Mouse (Mus musculus) adrenal gland, adult 8-10 months (tissue): ENCODE measurements around the gene Xrcc4. TPM values are rescaled to one million over a fixed set of nuclear protein-coding genes. Genes with fewer than 3 reads are reported as not detected.

Source experiments
- DNase-seq: peaks from one replicate; pipeline ENCODE4 v3.0.0; 2022
- total RNA-seq, 4 experiments: library from RNA; stranded (reverse); gene quantifications; 2 replicates each; pipeline ENCODE4 v1.2.4; 2022

Xrcc4 gene
- total RNA-seq, 4 experiments from 2014 or later = 9.9 to 19.5 (median 16.1) TPM

DNA sequence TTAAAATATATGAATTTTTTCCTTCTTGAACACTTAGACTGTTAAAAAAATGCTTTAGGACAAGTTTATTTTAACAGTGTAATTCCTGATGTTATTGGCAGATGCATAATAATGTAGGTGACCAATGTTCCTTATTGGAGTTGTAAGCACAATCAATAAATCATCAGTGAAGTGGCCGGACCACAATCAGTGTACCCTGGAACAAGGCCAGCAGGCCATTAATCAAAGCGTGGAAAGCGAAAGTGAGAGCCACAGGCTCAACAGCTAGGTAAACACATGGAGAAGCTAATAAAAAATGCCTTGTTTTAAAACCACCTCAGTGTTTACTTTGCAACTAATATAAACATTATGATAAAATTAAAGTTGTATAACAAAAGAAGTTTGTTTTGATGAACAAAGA lies 159.9 kb downstream of the Xrcc4 start:
- DNase-seq = peak; percentile 57

DNA sequence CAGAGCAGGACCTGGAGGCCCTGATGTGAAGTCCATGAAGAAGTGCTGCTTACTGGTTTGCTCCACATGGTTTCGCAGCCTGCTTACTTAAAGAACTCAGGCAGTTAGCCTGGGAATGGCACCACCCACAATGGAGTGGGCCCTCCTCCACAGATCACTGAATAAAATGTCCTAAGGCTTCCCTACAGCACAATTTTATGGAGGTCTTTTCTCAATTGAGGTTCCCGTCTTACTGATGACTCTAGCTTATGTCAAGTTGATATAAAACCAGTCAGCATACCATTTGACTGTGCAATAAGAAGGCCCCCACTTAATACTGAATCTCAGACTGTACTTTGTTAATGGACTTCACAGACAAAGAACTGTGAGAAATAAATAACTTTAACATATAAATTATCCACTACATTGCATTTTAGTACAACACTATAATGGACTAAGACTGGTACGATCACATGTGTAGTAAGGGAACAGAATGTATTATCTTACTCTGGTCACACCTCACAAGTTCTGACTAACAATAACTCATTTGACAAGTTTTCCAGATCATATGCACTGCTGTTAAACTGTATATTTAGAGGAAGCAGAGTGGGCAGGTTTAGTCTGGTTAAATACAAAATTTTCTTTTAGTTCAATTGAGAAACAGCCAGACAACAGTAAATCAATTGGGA lies 170.5 kb downstream of the Xrcc4 start:
- no peak for DNase-seq

GRCm38 (mm10) chr13:89914332-89914731 lies 175.1 kb downstream of the Xrcc4 start:
- no peak for DNase-seq

- DNase-seq = no peak
Measured at GRCm38 (mm10) chr13:89913891-89914290, 175.5 kb downstream of the Xrcc4 start.

- no peak for DNase-seq
Measured at GRCm38 (mm10) chr13:89906120-89906519, 183.3 kb downstream of the Xrcc4 start.

DNA sequence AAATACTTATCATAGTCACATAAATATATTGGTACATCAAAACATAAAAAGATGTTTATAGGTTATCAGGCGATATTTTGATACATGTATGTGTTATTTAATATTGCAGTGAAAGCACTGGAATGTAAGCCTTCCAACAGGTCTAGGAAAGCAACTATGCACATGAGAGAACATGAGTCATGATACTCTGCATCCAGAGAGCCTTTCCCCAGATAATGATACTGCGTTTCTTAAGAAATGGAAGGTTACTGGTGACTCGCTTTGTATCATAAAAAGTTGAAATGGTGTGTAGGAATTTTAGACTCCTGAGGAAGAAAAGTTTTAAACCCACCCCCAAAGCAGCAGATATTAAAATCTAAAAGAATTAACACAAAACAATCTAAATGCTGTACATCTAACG lies 190.3 kb downstream of the Xrcc4 start:
- no peak for DNase-seq

GRCm38 (mm10) chr13:89892140-89892539 lies 197.3 kb downstream of the Xrcc4 start:
- DNase-seq = no peak

- DNase-seq = no peak
Measured at GRCm38 (mm10) chr13:89890159-89890558, 199.2 kb downstream of the Xrcc4 start.

- peak; percentile 64 for DNase-seq
Measured at GRCm38 (mm10) chr13:89889074-89889473, 200.3 kb downstream of the Xrcc4 start.

DNA sequence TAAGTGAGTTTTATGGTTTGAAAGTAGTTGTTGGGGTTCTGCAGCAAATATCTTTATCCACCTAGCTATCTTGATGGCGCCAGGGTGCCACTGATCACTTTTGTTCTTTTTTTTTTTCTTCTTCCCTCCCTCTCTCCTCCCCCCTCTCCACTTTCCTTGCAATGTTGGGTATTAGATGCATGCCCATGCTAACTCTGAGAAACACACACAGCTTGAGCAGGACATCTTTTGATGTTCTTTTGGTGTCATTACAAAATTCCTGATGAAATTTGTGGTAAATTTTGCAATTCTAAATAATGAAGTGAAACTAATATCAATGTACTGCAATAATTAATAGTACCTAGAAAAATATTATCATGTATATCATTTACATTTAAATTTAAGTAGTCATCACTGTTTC lies 205.9 kb downstream of the Xrcc4 start:
- DNase-seq = no peak

DNA sequence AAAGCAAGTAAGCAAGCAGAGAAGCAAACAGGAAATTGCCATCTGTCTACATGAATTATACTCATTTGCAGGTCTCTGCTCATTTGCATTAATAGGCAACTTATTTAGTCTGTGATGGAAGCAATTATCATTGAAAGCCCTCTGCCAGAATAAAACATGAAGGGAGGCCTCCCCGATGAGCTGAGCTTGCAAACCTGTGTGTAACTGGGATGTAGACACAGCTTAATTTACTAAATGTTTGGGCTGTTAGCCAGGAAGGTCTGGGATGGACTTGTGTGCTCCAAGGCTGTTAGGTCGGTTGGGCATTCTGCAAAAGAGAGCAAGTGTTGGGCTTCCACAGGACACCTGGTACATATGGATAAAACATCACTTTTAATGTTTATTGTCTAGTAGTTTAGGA lies 208.1 kb downstream of the Xrcc4 start:
- no peak for DNase-seq

- DNase-seq = no peak
Measured at GRCm38 (mm10) chr13:89878832-89879468, 210.5 kb downstream of the Xrcc4 start.

DNA sequence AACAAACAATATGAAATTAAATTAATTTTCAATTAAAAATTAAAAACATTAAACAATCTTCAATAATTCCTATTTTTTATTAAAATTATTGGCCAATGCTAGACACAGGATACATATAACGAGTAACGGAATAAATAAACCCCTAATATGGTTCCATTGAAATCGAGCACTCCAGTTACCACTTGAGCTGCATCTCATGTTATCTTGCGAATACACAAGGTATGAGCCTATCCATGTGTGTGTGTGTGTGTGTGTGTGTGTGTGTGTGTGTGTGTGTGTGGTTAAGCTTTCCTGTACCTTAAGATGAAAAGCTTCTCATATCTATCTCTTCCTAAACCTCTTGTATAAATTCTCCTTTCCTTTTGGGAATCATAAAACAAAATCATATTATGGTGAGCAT lies 213.9 kb downstream of the Xrcc4 start:
- DNase-seq = no peak

- DNase-seq = no peak
Measured at GRCm38 (mm10) chr13:89872725-89873124, 216.7 kb downstream of the Xrcc4 start.

- no peak for DNase-seq
Measured at GRCm38 (mm10) chr13:89854139-89854538, 235.3 kb downstream of the Xrcc4 start.

DNA sequence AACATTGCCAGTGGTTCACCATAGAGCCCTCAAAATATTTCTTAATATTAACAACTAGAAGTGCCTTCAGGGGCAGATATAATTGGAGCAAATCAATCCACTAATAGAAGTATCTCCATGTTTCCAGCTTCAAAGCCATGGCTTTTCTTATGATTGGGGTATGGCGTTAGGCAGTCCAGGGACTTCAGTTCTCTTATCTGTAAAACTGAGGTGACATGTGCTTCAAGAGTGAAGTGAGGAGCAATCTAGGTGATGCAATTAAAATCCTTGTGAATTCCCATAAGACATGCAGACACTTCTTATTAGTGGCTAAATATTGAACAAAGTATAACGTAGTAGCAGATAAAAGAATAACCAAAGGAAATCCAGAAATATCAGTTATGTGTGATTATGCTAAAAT lies 238.7 kb downstream of the Xrcc4 start:
- DNase-seq = no peak

GRCm38 (mm10) chr13:89849955-89850354 lies 239.5 kb downstream of the Xrcc4 start:
- no peak for DNase-seq

DNA sequence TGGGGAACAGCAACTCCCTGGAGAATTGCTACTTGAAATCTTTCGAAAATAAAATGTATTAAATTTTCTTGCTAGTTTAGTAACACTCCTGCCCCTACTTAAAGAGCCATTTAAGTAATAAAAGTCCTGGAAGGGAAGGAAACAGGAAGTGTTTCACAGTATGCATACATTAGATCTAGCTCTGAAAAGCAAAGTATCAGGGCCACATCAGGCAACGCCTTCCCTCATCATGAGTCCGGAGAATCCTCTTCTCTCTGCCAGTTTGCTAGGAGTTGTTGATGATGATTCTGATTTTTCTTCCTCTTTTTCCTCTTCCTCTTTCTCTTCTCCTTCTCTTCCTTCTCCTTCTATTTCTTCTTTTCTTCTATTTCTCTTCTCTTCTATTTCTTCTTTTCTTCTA lies 250.8 kb downstream of the Xrcc4 start:
- no peak for DNase-seq

DNA sequence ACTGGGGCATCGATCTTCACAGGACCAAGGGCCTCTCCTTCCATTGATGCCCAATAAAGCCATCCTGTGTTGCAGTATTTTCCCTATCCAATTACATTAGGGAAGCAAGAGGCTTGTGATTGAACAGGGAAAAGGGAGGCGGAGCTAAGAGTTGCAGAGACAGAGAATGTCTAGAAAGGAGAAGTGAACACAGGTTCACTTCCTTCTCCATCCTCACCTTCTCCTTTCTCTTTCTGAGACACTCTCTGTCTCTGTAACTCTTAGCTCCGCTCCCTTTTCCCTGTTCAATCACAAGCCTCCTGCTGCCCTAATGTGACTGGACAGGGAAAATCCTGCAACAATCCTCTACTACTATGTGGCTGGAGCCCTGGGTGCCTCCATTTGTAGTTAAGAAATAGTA lies 254.9 kb downstream of the Xrcc4 start:
- DNase-seq = no peak

DNA sequence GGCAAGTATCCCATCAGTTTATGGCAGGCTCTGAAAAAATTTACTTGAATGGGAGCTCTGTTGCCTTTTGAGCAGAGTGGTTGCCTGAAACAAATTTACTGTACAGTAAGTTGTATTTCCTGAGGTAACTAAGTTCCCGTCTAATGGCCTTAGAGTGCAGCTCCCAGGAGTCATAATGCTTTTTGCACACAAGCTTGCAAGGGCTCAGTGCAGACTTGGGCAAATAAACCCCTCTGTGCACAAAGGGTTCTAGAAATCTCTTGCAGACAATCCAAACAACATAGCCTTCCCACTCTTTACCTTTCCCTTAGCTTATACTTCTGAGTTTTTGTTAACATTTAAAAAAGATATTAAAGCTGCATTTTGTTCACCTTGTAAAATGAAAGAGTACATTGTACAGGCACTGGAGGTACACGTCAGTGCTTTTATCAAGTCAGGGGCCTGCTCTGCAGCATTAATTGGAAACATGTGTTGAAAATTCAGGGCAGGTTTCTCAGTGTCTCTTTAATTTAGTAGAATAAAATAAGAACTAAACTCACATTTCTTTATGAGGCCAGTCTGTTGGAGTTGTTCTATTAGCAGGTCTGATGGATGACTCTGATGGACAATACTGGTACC lies 256.2 kb downstream of the Xrcc4 start:
- no peak for DNase-seq

GRCm38 (mm10) chr13:89828429-89828970 lies 260.9 kb downstream of the Xrcc4 start:
- DNase-seq = no peak

- DNase-seq = no peak
Measured at GRCm38 (mm10) chr13:89827838-89828237, 261.6 kb downstream of the Xrcc4 start.

GRCm38 (mm10) chr13:89814543-89814942 lies 274.9 kb downstream of the Xrcc4 start:
- no peak for DNase-seq

GRCm38 (mm10) chr13:89812169-89812568 lies 277.2 kb downstream of the Xrcc4 start:
- DNase-seq = no peak
